Mouse (Mus musculus) heart, postnatal 0 days (tissue): ENCODE measurements around the gene 4933406M09Rik.

ENCODE experiments used
- CTCF ChIP-seq: IDR thresholded peaks from 2 replicates; pipeline ENCODE4 v1.5.1; 2016; ENCODE audit warnings: antibody characterized with exemption, control low read depth, low read depth
- EP300 ChIP-seq: IDR thresholded peaks from 2 replicates; pipeline ENCODE4 v1.6.1; 2016; ENCODE audit warnings: antibody characterized with exemption, low read depth

GRCm38 (mm10) chr1:134353326-134353725, 32.4 kb upstream of the 4933406M09Rik start:
- TF ChIP-seq CTCF = no peak
- TF ChIP-seq EP300 = no peak
